Mouse (Mus musculus): ENCODE results near the gene Anxa5. TPM values are rescaled to one million over a fixed set of nuclear protein-coding genes. Genes with fewer than 3 reads are reported as not detected.
A peak's percentile ranks its signal among the peaks of the same experiment; 100 is the strongest.

The Anxa5 gene
- total RNA-seq, 1 experiment from 2014 or later, result 60.2 TPM

GRCm38 (mm10) chr3:36488899-36489589 lies 13.3 kb upstream of the Anxa5 start:
- no peak for ATAC-seq (replicated peaks; ENCODE audit: low read depth, poor library complexity, severe bottlenecking)

DNA sequence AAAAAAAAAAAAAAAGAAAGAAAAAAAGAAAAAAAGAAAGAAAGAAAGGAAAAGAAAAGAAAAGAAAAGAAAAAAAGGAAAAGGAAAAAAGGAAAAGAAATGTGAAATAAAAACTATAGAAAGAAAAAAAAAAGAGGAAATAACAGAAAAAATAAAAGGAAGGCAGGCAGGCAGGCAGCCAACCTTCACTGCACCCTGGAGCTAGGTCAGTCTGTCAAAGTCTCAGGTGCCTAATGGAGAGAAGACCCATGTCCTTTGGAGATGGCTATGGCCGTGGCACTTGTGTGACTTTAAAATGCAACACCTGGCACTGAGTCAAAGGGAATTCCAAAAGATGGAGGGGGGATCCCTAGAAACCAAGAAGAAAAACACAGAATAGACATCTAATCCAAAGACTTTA lies 12.7 kb upstream of the Anxa5 start:
- no peak for ATAC-seq (replicated peaks; ENCODE audit: low read depth, poor library complexity, severe bottlenecking)

DNA sequence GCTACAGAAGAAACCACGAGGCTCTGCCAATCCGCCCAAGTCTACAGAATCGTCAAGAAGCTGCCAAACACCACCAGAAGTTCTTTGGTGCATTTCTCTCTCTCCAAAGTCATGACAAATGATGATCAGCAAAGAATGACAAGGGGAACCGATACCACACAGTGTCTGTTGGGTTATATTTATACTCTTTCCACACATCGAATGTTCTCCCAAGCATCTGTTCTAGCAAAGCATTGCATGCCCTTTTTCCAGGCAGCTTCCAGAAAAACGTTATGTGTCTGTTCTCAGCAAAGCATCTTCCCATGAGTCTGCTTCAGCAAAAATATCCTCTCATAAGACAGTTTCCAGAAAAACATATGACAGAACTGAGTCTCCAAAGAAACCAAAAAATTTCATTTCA lies 11.2 kb upstream of the Anxa5 start:
- no peak for ATAC-seq (replicated peaks; ENCODE audit: low read depth, poor library complexity, severe bottlenecking)

DNA sequence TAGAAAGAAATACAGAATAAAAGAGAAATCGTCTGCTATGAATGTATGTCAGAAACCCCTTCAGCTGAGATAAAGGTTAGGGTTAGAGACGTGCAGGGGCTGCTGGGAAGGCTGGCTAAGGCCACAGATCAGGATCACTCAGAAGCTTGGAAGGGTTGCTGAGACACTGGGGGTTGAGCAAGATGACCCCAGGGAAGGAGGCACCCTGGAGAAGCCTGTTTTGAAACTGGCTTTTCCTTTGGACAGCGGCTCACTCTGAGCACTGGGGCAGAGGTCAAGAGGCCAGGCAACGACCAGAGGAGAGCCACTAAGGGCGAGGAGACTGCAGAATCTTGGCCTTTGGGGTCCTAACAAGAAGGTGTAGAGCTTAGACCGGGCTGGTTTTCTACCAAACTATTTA lies 10.5 kb upstream of the Anxa5 start:
- ATAC-seq (replicated peaks; ENCODE audit: low read depth, poor library complexity, severe bottlenecking), result no peak

- ATAC-seq (replicated peaks; ENCODE audit: low read depth, poor library complexity, severe bottlenecking), result no peak
These were observed 8.6 kb upstream of the Anxa5 start for GRCm38 (mm10) chr3:36484292-36484691.

DNA sequence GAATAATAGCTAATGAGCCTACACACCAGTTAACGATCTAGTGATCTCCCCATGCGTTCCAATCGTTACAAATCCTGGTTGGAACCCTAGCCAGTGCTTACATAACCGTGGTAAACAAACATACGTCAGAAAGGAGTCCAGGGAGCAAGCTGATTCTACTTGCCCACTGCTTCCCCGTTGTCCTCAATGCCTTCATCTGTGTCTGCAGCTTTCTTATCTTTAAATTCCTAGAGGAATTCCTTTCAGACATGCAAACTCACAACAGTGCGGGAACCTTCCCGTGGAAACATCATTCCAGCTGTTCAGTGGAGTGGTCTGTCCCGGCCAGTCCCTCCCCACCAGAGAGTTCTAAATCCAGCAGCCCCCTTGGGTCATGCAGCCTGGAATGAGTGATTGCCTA lies 7.2 kb upstream of the Anxa5 start:
- ATAC-seq (replicated peaks; ENCODE audit: low read depth, poor library complexity, severe bottlenecking), result no peak

- no peak for ATAC-seq (replicated peaks; ENCODE audit: low read depth, poor library complexity, severe bottlenecking)
These were observed 6.1 kb upstream of the Anxa5 start for GRCm38 (mm10) chr3:36481776-36482193.

DNA sequence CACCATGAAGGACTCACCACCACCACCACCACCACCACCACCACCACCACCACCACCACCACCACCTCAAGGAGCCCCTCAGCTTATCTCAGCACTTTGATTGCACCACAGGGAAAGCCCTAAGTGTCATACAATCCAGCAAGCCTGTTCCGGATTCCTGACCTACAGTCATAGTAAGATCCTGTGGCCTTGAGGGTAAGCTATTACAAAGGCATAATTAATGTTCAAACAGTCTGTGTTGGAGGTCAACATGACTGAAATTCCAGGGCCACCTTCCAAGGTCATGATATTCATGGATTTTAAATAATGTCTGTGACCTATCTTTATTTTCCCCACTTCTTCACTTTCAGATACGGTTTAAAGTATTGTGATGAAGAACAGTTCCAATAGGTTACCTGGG lies 4.8 kb upstream of the Anxa5 start:
- no peak for ATAC-seq (replicated peaks; ENCODE audit: low read depth, poor library complexity, severe bottlenecking)

DNA sequence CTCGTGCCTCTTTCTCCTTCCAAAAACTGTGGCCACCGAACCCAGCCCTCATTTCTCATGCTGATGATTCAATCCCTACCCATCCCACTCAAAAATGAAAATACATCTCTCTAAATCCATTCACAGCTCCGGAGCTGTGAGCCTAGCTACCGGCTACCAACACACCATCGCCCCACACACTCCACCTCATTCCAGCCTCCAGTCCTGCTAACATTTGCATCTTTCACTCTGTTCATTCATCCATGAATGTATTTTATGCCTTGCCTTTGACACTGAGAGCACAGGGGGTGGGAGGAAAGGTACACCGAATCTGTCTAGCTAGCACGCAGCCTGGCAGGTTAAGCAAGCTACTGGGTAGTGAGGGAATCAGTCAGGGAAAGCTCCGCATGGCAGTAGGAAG lies 3.1 kb upstream of the Anxa5 start:
- no peak for ATAC-seq (replicated peaks; ENCODE audit: low read depth, poor library complexity, severe bottlenecking)

DNA sequence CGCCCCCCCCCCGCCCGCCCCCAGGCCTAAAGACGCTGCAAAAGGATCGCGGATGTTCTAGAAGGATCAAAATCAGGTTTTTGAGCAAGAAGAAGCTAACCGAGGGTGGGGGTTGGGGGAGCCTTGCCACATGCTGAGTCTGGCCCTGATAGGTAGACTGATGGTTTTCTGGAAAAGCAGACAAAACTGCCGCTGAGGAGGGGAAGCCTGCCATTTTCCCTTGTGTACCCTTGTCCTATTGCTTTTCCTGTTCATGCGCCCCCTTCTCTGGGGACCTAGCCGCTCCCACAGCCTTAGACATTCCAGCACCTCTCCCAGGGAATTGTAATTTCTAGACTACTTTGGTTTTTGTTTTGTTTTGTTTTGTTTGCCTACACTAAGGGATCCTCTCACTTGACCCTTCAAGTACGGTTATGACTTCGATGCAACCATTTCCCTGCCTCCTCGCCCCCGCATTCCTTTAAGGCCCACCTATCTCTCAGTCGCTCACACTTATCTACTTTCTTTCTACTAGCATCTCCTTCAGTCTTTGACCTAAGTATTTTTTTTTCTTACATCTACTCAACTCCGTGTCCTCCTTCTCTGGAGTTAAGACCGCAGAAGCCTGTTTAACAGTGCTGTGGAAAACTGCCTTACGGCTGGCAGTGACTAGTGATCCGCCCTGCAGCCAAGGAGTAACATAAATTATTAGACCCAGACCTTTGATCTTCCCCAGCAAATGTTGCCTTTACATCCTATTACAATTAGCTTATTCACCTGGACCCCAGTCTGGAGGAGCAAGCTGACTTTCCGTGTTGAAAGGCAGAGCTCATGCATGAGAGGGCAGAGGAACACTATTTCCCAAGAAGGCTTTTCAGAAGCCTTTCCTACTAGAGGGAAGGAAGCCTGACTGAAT lies 814 bp upstream of the Anxa5 start:
- no peak for ATAC-seq (replicated peaks; ENCODE audit: low read depth, poor library complexity, severe bottlenecking)

GRCm38 (mm10) chr3:36474938-36475483 lies 683 bp downstream of the Anxa5 start:
- ATAC-seq (replicated peaks; ENCODE audit: low read depth, poor library complexity, severe bottlenecking), result peak; percentile 40

GRCm38 (mm10) chr3:36474421-36474820 lies 1.3 kb downstream of the Anxa5 start:
- no peak for ATAC-seq (replicated peaks; ENCODE audit: low read depth, poor library complexity, severe bottlenecking)

- peak; percentile 6 for ATAC-seq (replicated peaks; ENCODE audit: low read depth, poor library complexity, severe bottlenecking)
These were observed 2.5 kb downstream of the Anxa5 start for GRCm38 (mm10) chr3:36473222-36473621.

DNA sequence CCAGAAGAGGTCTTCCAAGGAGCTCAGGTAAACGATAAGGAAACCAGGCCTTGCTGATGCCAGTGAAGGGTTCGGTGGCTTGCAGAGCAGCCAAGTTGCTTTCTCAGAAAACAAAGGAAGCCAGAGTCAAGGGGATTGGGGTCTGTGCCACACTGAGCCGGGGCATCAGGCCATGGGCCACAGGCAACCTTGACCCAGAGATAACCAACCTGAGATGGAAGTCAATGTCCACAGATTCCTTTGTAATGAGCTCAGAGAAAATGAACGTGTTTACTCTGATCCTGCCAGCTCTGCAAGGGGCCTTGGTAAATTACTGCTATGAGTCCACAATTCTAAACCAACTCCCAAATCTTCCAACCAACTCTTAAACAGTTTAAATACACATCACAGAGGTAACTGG lies 3.8 kb downstream of the Anxa5 start:
- no peak for ATAC-seq (replicated peaks; ENCODE audit: low read depth, poor library complexity, severe bottlenecking)

DNA sequence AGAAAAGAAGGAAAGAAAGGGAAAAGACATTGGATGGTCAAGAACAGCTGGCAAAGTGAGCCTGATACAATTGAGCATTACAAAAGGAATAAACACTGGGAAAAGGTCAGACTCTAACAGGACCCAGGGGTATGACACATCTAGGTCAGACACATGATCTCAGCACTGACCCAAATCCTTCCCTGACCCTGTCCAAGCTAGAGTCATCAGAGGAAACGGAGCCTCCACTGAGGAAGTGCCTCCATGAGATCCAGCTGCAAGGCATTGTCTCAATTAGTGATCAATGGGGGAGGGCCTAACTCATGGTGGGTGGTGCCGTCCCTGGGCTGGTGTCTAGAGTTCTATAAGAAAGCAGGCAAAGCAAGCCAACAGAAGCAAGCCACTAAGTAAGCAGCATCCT lies 6.8 kb downstream of the Anxa5 start:
- no peak for ATAC-seq (replicated peaks; ENCODE audit: low read depth, poor library complexity, severe bottlenecking)

DNA sequence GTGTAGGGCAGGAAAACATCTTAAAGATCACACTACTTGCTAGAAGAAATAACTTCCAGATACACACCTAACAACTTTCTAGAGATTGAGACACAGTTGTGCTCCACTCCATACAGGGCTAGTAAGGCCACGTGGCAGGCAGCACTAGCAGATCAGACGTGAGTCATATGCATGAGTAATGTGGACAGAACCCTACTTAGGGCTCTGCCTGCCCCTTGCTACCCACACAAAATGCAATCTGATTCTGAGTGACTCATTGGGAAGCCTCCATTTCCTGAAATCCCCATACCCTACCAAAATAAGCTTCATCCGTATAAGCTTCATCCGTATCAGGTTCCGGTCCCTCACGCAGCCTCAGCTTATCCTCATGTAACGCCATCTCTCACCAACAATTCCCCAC lies 8.1 kb downstream of the Anxa5 start:
- ATAC-seq (replicated peaks; ENCODE audit: low read depth, poor library complexity, severe bottlenecking), result no peak

GRCm38 (mm10) chr3:36465538-36465937 lies 10.2 kb downstream of the Anxa5 start:
- ATAC-seq (replicated peaks; ENCODE audit: low read depth, poor library complexity, severe bottlenecking), result peak; percentile 71

- no peak for ATAC-seq (replicated peaks; ENCODE audit: low read depth, poor library complexity, severe bottlenecking)
These were observed 13.3 kb downstream of the Anxa5 start for GRCm38 (mm10) chr3:36462348-36462747.

DNA sequence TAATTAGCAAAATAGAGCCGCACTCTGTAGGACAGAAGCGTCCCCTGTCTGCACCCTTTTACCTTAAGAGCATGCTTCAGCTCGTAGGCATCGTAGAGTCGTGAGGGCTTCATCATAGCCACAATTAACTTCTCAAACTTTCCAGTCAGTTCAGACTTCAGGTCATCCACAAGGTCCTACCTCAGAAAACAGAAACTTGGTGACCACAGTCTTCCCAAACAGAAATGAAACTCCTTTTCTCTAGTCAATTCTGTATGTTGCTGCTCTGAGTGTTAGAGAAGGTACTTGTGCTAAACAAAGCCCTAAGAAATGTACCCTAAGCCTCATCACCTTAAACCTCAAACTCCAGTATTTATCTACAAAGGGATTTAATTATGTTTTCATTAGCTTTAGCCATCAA lies 13.9 kb downstream of the Anxa5 start:
- no peak for ATAC-seq (replicated peaks; ENCODE audit: low read depth, poor library complexity, severe bottlenecking)

DNA sequence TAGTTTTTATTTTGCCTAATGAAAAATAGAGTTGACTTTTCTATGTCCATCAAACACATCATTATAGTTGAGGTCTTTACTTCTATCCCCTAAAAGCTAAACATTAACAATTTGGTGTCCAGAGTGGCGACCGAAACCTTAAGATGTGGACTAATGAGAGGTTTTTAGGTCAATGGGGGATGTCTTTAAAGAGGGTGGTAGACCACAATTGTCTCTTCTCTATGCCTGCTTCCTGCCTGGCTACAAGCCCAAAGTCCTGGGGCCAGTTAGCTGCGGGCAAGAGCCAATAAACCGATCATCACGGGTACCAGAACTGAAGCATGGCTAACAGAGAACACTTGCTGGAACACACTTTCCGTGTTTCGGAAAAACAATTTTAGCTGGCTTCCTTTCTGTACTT lies 15.0 kb downstream of the Anxa5 start:
- ATAC-seq (replicated peaks; ENCODE audit: low read depth, poor library complexity, severe bottlenecking), result no peak

- ATAC-seq (replicated peaks; ENCODE audit: low read depth, poor library complexity, severe bottlenecking), result no peak
These were observed 20.1 kb downstream of the Anxa5 start for GRCm38 (mm10) chr3:36455566-36455965.

Measured in common myeloid progenitor, adult 5-6 weeks (primary cell).